Comparison of ENCODE assay signal across 1 mouse cellular context in genomic region chr10:3972981-3973588, GRCm38 (mm10).
A peak's percentile ranks its signal among the peaks of the same experiment; 100 is the strongest.
TF ChIP-seq lines count a peak whose summit lies in the region.

Gene Mthfd1l (plus strand): TSS chr10:3973118.

TF ChIP-seq in MEL, 35 proteins besides CTCF, POLR2A, EP300 and RAD21 (continued from another document):
- TF ChIP-seq BHLHE40 (IDR thresholded peaks at IDR 0.05; ENCODE audit: borderline replicate concordance, low read depth, low read length), result no peak
- TF ChIP-seq POLR2AphosphoS2 (IDR thresholded peaks at IDR 0.05; ENCODE audit: low read length), result no peak
- TF ChIP-seq NELFE (IDR thresholded peaks at IDR 0.05; ENCODE audit: low read depth, low read length), result peak; percentile 56
- TF ChIP-seq ZNF384 (IDR thresholded peaks at IDR 0.05; ENCODE audit: low read depth, low read length), result no peak
- TF ChIP-seq MYC (IDR thresholded peaks at IDR 0.05; ENCODE audit: low read depth, low read length), result peak; percentile 95
- TF ChIP-seq TCF12 (IDR thresholded peaks at IDR 0.05; ENCODE audit: low read depth, low read length), result peak; percentile 70; the same call in 1 of the 2 replicates
- peak; percentile 57; the same call in 1 of the 2 replicates for TF ChIP-seq ELF1 (IDR thresholded peaks at IDR 0.05; ENCODE audit: low read depth, low read length)
- TF ChIP-seq E2F4 (IDR thresholded peaks at IDR 0.05; ENCODE audit: borderline replicate concordance, low read depth, low read length), result no peak
- TF ChIP-seq MAZ (IDR thresholded peaks at IDR 0.05; ENCODE audit: low read depth, low read length), result peak; percentile 93; the same call in 1 of the 2 replicates
- no peak for TF ChIP-seq CHD1 (IDR thresholded peaks at IDR 0.05; ENCODE audit: low read depth, low read length)
- TF ChIP-seq MXI1 (IDR thresholded peaks at IDR 0.05; ENCODE audit: low read depth, low read length), result peak; percentile 88
- no peak for TF ChIP-seq GATA1 (IDR thresholded peaks at IDR 0.05; ENCODE audit: low read depth, low read length)
- no peak for TF ChIP-seq MAFK (IDR thresholded peaks at IDR 0.05; ENCODE audit: borderline replicate concordance, low read depth, low read length)
